Mouse (Mus musculus) cortical plate, adult 2 months (tissue): ENCODE measurements around the gene Gm7029.

Experiments
- CTCF ChIP-seq: fragments of 200-500 bp; IDR thresholded peaks from 2 replicates; pipeline ENCODE4 v1.5.1; 2011; ENCODE audit warnings: mild to moderate bottlenecking, control low read depth, low read length; ENCODE audit not compliant: insufficient read depth; ENCODE audit errors: extremely low read depth
- POLR2A ChIP-seq: fragments of 200-500 bp; IDR thresholded peaks from 2 replicates; pipeline ENCODE4 v1.6.1; 2011; ENCODE audit warnings: mild to moderate bottlenecking, low read length, control low read depth; ENCODE audit not compliant: insufficient read depth; ENCODE audit errors: extremely low read depth

DNA sequence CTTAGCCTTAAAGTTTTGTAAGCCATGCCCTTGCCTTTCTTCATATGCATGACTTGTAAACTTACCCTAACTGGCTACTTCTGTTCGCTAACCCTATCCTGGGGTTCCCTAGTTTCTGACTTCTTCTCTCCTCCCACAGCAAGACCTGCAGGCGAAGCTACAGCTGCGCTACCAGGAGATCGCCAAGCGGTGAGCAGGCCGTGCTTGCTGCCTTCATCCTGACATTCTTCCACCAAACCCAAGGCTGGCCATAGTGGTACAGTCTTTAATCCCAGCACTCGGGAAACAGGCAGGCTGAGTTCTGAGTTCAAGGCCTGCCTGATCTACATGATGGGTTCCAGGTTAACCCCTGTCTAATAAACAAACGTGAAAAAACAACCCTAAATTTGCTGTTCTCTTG lies 48.2 kb upstream of the Gm7029 start:
- TF ChIP-seq POLR2A: no peak
- no peak for TF ChIP-seq CTCF
